Mouse (Mus musculus) erythroblast, embryonic 14.5 days (primary cell): ENCODE data around the gene Fis1.

Experiments used
- GATA1 ChIP-seq: IDR thresholded peaks from 2 replicates; pipeline ENCODE4 v1.6.1; 2012; ENCODE audit warnings: low read length, inconsistent platforms, mixed read lengths
- TAL1 ChIP-seq: IDR thresholded peaks from 3 replicates; pipeline ENCODE4 v1.6.1; 2012; ENCODE audit warnings: low read length, inconsistent platforms, mixed read lengths

- TF ChIP-seq GATA1: no peak
- TF ChIP-seq TAL1: no peak
Measured at GRCm38 (mm10) chr5:136965686-136966085, 12.6 kb downstream of the Fis1 start.
